Mouse (Mus musculus): ENCODE results near the gene Btbd35f19. TPM values are rescaled to one million over a fixed set of nuclear protein-coding genes. Genes with fewer than 3 reads are reported as not detected.
"Not testable (repeated sequence)": the region's sequence is repeated elsewhere in the genome, so short reads cannot be mapped to it uniquely, and the experiment has no call there.

Gene Btbd35f19
- not detected in 2 replicates for total RNA-seq (2017)

DNA sequence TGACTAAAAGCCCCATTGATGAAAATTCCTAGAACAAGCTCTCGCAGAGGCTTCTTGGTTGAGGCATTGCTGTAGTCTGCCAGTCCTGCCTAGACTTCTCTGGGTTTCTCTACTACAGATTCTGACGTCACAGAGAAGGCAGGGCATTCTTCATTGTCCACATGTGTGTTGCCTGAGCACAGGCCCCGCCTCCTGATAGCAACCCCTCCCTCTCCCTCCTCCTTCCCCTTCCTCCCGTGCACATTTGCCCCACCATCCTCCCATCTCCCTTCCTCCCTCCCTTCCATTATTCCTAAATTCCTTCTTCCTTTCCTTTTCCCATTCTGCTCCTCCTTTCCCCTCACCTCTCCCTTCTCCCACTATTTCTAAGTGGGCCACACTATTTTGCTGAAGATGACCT, at the start of gene Btbd35f19:
Btbd35f19 (minus strand) TSS at position 101 of the 400 bp plus-strand sequence.
- ATAC-seq (ENCODE audit: extremely low read depth, insufficient number of reproducible peaks, low FRiP score, poor library complexity, severe bottlenecking) = not testable (repeated sequence)

GRCm38 (mm10) chrX:31341924-31342323, 41.8 kb downstream of the Btbd35f19 start:
- not testable (repeated sequence) for ATAC-seq (ENCODE audit: extremely low read depth, insufficient number of reproducible peaks, low FRiP score, poor library complexity, severe bottlenecking)

GRCm38 (mm10) chrX:31336154-31336553, 47.6 kb downstream of the Btbd35f19 start, which contains the start of gene Btbd35f26:
Gene Btbd35f26 (plus strand): TSS chrX:31336454.
- ATAC-seq (ENCODE audit: extremely low read depth, insufficient number of reproducible peaks, low FRiP score, poor library complexity, severe bottlenecking) = not testable (repeated sequence)

Other genes starting within 250 kb of the Btbd35f19 start
- gene Spin2f, start 130.0 kb downstream of the Btbd35f19 start, total RNA-seq (2017) = not detected in 2 replicates
- not detected in 2 replicates for gene Btbd35f26, start 47.5 kb downstream of the Btbd35f19 start, total RNA-seq (2017)
- not detected in 2 replicates for gene Gm21883, start 190.4 kb upstream of the Btbd35f19 start, total RNA-seq (2017)
- not detected in 2 replicates for gene Spin2e, start 235.0 kb upstream of the Btbd35f19 start, total RNA-seq (2017)

Data from neutrophil, adult 5-6 weeks (primary cell).